Mouse (Mus musculus): ENCODE data around the gene Lhfp. TPM values are rescaled to one million over a fixed set of nuclear protein-coding genes. Genes with fewer than 3 reads are reported as not detected.

Lhfp gene
- polyA plus RNA-seq, 1 experiment from 2014 or later = 12.9 TPM

DNA sequence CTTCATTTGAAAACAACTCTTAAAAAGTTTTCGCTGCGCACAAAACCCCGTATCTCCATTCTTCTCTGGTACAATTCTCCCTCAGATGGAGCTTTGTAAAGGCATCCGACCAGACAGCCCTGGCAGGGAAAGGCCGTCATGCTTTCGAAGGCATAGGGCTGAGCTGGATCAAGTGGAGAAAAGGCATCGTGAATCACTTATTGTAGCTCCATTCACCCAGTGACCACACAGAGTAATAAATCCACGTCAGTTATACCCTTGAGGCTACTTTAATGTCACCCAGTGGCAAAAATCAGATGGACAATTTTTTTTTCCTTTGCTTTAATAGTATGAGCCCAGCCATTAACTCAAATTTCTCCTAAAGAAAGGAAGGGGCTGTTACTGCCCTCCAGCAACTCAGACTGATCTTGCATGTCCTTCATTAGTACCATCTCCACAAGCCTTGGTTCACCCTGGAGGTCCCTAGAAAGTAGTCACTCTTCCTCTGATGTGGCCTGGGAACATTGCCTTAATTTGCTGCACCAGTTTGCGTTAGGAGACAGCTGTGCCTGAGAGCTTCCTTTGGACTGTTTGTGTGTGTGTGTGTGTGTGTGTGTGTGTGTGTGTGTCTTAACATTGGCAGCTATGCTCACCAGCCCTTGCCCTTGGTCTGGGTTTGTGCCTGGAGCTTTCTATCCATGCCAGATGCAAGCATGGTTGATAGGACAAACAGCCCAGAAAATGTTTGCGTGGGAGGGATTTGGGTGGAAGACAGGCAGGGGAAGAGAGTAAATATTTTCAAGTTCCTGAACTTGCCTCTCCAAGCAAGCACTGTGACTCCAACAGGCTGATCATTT lies 169.6 kb downstream of the Lhfp start:
- Histone ChIP-seq H3K9ac (ENCODE audit: low read depth, low read length) (no peak overlapping the region), H3K27me3 (replicated peaks; ENCODE audit: control insufficient read depth, insufficient read depth, low read length) (no peaks in the 10 kb centered on the region), H3K4me2 (no peak overlapping the region), H3K27ac (ENCODE audit: low read depth, low read length) (no peak overlapping the region), H3K4me1 (replicated peaks; ENCODE audit: control insufficient read depth, insufficient read depth, low read length) (no peaks in the 10 kb centered on the region), H3K9me3 (ENCODE audit: control insufficient read depth, low read length) (no peaks in the 10 kb centered on the region), H3K36me3 (ENCODE audit: control insufficient read depth, insufficient read depth, low read length) (no peaks in the 10 kb centered on the region), H3K4me3 (ENCODE audit: low read depth, low read length) (no peak overlapping the region)
- WGBS = 79% methylated on average over 10 of the region's 10 CpGs
- DNase-seq (ENCODE audit: low spot score) (no peak), ATAC-seq (replicated peaks; ENCODE audit: low FRiP score) (no peak)

DNA sequence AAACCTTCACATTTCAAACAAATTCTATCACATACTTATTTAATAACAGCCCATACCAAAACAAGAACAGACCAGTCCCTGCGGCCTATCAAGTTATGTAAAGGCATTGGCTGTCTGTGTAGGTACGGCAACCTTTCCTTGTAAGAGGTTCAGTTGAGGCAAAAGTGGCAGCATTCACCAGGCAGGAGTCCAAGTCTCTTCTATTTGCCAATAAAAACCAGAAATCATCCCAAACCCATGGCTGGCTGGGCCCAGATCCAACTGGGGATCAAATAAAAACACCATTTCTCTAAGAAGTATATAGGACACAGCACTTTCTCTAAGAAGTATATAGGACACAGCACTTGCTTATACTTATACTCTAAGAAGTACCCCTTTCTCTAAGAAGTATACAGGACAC lies 171.3 kb downstream of the Lhfp start:
- Histone ChIP-seq H3K4me1 (replicated peaks; ENCODE audit: control insufficient read depth, insufficient read depth, low read length) (no peaks in the 10 kb centered on the region), H3K27me3 (replicated peaks; ENCODE audit: control insufficient read depth, insufficient read depth, low read length) (no peaks in the 10 kb centered on the region), H3K4me3 (ENCODE audit: low read depth, low read length) (no peak overlapping the region), H3K9ac (ENCODE audit: low read depth, low read length) (no peak overlapping the region), H3K9me3 (ENCODE audit: control insufficient read depth, low read length) (no peaks in the 10 kb centered on the region), H3K27ac (ENCODE audit: low read depth, low read length) (no peak overlapping the region), H3K36me3 (ENCODE audit: control insufficient read depth, insufficient read depth, low read length) (no peaks in the 10 kb centered on the region), H3K4me2 (no peak overlapping the region)
- no peak for DNase-seq (ENCODE audit: low spot score)
- ATAC-seq (replicated peaks; ENCODE audit: low FRiP score) = no peak
- WGBS = 93% methylated on average over 2 of the region's 2 CpGs

DNA sequence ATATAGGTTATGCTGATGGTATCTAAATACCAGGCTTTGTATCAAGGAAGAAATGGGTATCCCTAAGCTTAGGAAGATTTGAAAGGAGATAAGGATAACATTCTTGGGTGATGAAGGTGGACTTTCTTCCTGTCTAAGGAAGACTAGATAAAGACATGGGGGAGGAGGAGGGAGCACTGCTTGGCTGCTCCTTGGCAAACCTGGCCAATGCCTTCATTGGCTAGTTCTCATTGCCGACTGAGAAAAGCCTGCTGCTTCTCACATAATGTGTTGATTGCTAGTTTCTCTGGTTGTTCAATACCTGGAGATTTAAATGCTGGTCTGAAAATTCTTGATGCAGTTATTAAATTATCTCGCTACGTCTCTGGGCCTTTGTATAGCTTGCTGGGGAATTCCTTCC lies 172.0 kb downstream of the Lhfp start:
- Histone ChIP-seq H3K4me2 (no peak overlapping the region), H3K4me3 (ENCODE audit: low read depth, low read length) (no peak overlapping the region), H3K9ac (ENCODE audit: low read depth, low read length) (no peak overlapping the region), H3K4me1 (replicated peaks; ENCODE audit: control insufficient read depth, insufficient read depth, low read length) (no peaks in the 10 kb centered on the region), H3K36me3 (ENCODE audit: control insufficient read depth, insufficient read depth, low read length) (no peaks in the 10 kb centered on the region), H3K9me3 (ENCODE audit: control insufficient read depth, low read length) (no peaks in the 10 kb centered on the region), H3K27me3 (replicated peaks; ENCODE audit: control insufficient read depth, insufficient read depth, low read length) (no peaks in the 10 kb centered on the region), H3K27ac (ENCODE audit: low read depth, low read length) (no peak overlapping the region)
- 82% methylated on average over 3 of the region's 3 CpGs for WGBS
- DNase-seq (ENCODE audit: low spot score) = no peak
- ATAC-seq (replicated peaks; ENCODE audit: low FRiP score) = no peak

DNA sequence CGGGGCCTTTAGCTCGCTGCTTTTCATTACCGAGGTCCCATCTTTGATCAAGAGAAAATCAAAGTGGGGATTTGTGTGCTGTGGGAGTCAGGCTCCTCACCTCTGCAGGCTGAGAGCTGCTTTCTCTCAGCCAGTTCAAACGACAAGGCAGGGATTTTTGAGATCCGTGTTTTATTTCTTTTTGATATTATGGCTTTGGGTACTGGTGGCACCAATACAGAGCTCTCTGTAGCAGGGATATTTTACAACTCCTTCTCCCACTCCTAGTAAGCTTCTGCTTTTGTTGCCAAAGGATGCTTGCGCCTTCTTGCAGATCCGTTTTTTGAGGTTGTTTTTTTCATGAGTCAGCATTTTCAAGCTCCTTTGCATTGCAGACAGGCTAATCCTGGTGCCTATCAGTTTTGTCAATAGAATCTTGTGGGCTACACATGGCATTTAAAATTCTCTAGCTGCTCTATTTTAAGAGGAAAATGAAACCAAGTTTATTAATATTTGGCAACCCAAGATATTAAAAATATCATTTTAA lies 172.5 kb downstream of the Lhfp start:
- no peaks in the 10 kb centered on the region for H3K36me3 ChIP-seq (ENCODE audit: control insufficient read depth, insufficient read depth, low read length)
- DNase-seq (ENCODE audit: low spot score) (no peak), ATAC-seq (replicated peaks; ENCODE audit: low FRiP score) (no peak)
- no peaks in the 10 kb centered on the region for H3K9me3 ChIP-seq (ENCODE audit: control insufficient read depth, low read length)
- H3K27me3 ChIP-seq (replicated peaks; ENCODE audit: control insufficient read depth, insufficient read depth, low read length) = no peaks in the 10 kb centered on the region
- H3K27ac ChIP-seq (ENCODE audit: low read depth, low read length) = no peak overlapping the region
- H3K4me1 ChIP-seq (replicated peaks; ENCODE audit: control insufficient read depth, insufficient read depth, low read length) = no peaks in the 10 kb centered on the region
- H3K4me3 ChIP-seq (ENCODE audit: low read depth, low read length) = no peak overlapping the region
- no peak overlapping the region for H3K4me2 ChIP-seq
- H3K9ac ChIP-seq (ENCODE audit: low read depth, low read length) = no peak overlapping the region
- WGBS = 49% methylated on average over 7 of the region's 7 CpGs

DNA sequence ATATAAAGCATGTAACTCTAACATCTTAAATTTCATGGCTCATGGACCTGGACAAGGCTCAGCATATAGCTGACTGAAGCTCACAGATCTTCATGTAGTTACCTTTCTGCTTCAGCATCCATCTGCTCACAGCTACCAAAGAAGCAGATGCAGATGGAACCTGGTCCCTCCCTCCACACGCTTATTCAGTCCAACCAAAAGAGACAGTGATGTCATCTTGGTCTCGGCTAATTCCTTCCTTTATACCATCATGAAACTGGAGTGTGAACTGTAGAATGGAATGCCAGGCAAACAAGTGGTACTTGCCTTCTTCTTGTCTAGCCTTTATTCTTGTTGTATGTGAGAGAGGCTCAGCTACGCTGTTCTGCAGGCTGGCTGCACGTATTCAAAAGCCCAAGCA lies 173.1 kb downstream of the Lhfp start:
- Histone ChIP-seq H3K9ac (ENCODE audit: low read depth, low read length) (no peak overlapping the region), H3K4me3 (ENCODE audit: low read depth, low read length) (no peak overlapping the region), H3K27ac (ENCODE audit: low read depth, low read length) (no peak overlapping the region), H3K4me1 (replicated peaks; ENCODE audit: control insufficient read depth, insufficient read depth, low read length) (no peaks in the 10 kb centered on the region), H3K9me3 (ENCODE audit: control insufficient read depth, low read length) (no peaks in the 10 kb centered on the region), H3K36me3 (ENCODE audit: control insufficient read depth, insufficient read depth, low read length) (no peaks in the 10 kb centered on the region), H3K4me2 (no peak overlapping the region), H3K27me3 (replicated peaks; ENCODE audit: control insufficient read depth, insufficient read depth, low read length) (no peaks in the 10 kb centered on the region)
- 77% methylated on average over 4 of the region's 4 CpGs for WGBS
- ATAC-seq (replicated peaks; ENCODE audit: low FRiP score) = no peak
- DNase-seq (ENCODE audit: low spot score) = no peak

DNA sequence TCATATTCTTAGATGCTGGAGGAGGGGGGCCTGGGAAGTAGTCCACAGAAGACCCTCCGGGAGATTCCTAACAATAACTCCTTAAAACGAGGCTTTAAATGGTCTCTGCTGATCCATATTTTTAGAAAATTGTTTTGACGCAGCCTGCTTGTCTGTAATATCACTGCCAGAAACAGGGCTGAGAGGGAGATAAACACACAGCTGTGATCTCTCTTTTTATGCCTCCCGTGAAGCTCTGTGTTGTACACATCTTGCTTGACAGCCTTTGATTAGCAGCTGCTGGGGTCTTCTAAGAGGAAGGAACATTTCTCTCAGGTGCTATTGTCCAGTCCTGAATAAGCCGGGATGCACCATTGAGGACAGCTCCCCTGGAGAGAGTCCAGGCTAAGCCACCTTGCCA lies 176.4 kb downstream of the Lhfp start:
- Histone ChIP-seq H3K27ac (ENCODE audit: low read depth, low read length) (no peak overlapping the region), H3K9ac (ENCODE audit: low read depth, low read length) (no peak overlapping the region), H3K4me2 (no peak overlapping the region), H3K36me3 (ENCODE audit: control insufficient read depth, insufficient read depth, low read length) (no peaks in the 10 kb centered on the region), H3K4me1 (replicated peaks; ENCODE audit: control insufficient read depth, insufficient read depth, low read length) (no peaks in the 10 kb centered on the region), H3K4me3 (ENCODE audit: low read depth, low read length) (no peak overlapping the region), H3K9me3 (ENCODE audit: control insufficient read depth, low read length) (no peaks in the 10 kb centered on the region), H3K27me3 (replicated peaks; ENCODE audit: control insufficient read depth, insufficient read depth, low read length) (no peaks in the 10 kb centered on the region)
- no peak for ATAC-seq (replicated peaks; ENCODE audit: low FRiP score)
- no peak for DNase-seq (ENCODE audit: low spot score)
- 75% methylated on average over 5 of the region's 5 CpGs for WGBS

DNA sequence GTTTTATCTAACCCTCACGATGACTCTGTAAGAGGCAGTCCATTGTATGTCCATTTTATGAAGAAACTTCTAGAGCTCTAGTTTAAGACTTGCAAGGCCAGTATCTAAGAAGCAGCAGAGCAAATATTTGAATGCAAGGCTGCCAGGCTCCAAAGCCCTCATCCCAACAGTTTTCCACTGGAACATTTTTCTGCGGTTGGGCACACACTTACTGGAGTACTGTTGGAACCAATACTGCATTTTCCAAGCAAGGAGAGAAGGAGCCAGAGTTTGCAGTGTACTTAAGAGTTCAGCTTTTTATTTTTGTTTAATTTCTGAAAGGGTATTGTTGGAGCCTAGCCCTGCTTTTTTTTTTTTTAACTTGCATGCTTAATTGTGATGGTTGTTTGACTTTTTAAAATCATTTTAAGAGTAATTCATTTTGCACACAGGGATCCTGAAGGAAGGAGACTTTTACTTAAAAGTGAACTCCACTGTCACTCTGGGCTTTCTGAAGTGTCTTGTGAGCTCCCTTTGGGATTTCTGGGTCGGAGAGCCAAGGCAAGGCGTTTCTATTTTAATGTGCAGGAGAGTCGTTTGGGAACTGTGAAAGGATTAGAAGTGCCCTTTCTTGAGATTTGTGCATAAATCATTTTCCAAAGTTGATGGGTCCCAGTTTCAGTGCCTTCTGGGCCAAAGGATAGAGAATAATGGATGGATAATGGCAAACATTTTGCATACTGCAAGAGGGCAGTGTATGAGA lies 180.4 kb downstream of the Lhfp start:
- no peaks in the 10 kb centered on the region for H3K36me3 ChIP-seq (ENCODE audit: control insufficient read depth, insufficient read depth, low read length)
- DNase-seq (ENCODE audit: low spot score) (no peak), ATAC-seq (replicated peaks; ENCODE audit: low FRiP score) (no peak)
- no peak overlapping the region for H3K9ac ChIP-seq (ENCODE audit: low read depth, low read length)
- H3K27me3 ChIP-seq (replicated peaks; ENCODE audit: control insufficient read depth, insufficient read depth, low read length) = no peaks in the 10 kb centered on the region
- H3K9me3 ChIP-seq (ENCODE audit: control insufficient read depth, low read length) = no peaks in the 10 kb centered on the region
- 61% methylated on average over 5 of the region's 5 CpGs for WGBS
- no peak overlapping the region for H3K27ac ChIP-seq (ENCODE audit: low read depth, low read length)
- no peak overlapping the region for H3K4me2 ChIP-seq
- H3K4me1 ChIP-seq (replicated peaks; ENCODE audit: control insufficient read depth, insufficient read depth, low read length) = no peaks in the 10 kb centered on the region
- H3K4me3 ChIP-seq (ENCODE audit: low read depth, low read length) = no peak overlapping the region

DNA sequence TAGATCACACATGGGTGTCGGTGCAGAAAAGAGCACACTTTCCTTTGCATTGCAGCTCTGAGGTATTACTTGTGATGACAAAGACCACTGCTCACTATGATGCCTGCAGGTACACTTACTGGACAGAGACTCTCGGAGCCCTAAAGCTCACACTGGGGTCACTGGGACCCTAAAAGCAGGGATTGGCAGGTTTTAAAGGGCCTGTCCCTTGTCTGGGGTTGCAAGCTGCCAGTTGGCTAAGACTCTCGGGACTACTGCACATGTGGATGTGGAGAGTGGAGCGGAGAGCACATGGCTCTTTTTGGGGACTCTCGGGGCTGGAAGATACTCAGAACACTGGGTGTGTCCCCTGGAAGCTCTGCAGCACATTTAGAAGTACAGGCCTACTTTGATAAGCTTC lies 182.8 kb downstream of the Lhfp start:
- Histone ChIP-seq H3K9me3 (ENCODE audit: control insufficient read depth, low read length) (no peaks in the 10 kb centered on the region), H3K4me1 (replicated peaks; ENCODE audit: control insufficient read depth, insufficient read depth, low read length) (no peaks in the 10 kb centered on the region), H3K27ac (ENCODE audit: low read depth, low read length) (no peak overlapping the region), H3K36me3 (ENCODE audit: control insufficient read depth, insufficient read depth, low read length) (no peaks in the 10 kb centered on the region), H3K27me3 (replicated peaks; ENCODE audit: control insufficient read depth, insufficient read depth, low read length) (no peaks in the 10 kb centered on the region), H3K4me3 (ENCODE audit: low read depth, low read length) (no peak overlapping the region), H3K4me2 (no peak overlapping the region), H3K9ac (ENCODE audit: low read depth, low read length) (no peak overlapping the region)
- DNase-seq (ENCODE audit: low spot score) = no peak
- WGBS = 85% methylated on average over 5 of the region's 5 CpGs
- no peak for ATAC-seq (replicated peaks; ENCODE audit: low FRiP score)

Data from liver, embryonic 11.5 days (tissue).